Mouse (Mus musculus) lung, embryonic 16.5 days (tissue): Measurements from ENCODE around the gene Rftn1. TPM values are rescaled to one million over a fixed set of nuclear protein-coding genes. Genes with fewer than 3 reads are reported as not detected.

Experiments
- ATAC-seq: fragments of 200-750 bp; cut with Nextera tagmentation; 2 replicates; pipeline ENCODE4 v1.8.0; 2017; ENCODE audit warnings: low read depth, mild to moderate bottlenecking, moderate library complexity
- H3K27ac ChIP-seq: fragments of 300-500 bp; sonication (generic); 2 replicates; pipeline ENCODE4 v1.5.1; 2014; ENCODE audit warnings: mild to moderate bottlenecking, control low read depth, low read length
- H3K27me3 ChIP-seq: fragments of 300-500 bp; sonication (generic); 2 replicates; pipeline ENCODE4 v1.6.1; 2014; ENCODE audit warnings: low read depth, low read length, mixed read lengths; ENCODE audit not compliant: control insufficient read depth, insufficient read depth
- H3K36me3 ChIP-seq: fragments of 300-500 bp; sonication (generic); 2 replicates; pipeline ENCODE4 v1.6.1; 2014; ENCODE audit warnings: low read length; ENCODE audit not compliant: control insufficient read depth, insufficient read depth
- H3K4me1 ChIP-seq: fragments of 300-500 bp; sonication (generic); replicated peaks from 2 replicates; pipeline ENCODE4 v1.6.1; 2014; ENCODE audit warnings: low read length, mixed read lengths; ENCODE audit not compliant: control insufficient read depth, insufficient read depth
- H3K4me2 ChIP-seq: fragments of 300-500 bp; sonication (generic); 2 replicates; pipeline ENCODE4 v1.6.1; 2014; ENCODE audit warnings: low read depth, low read length, control low read depth
- H3K4me3 ChIP-seq: fragments of 300-500 bp; sonication (generic); 2 replicates; pipeline ENCODE4 v1.5.1; 2014; ENCODE audit warnings: mild to moderate bottlenecking, low read length, control low read depth
- H3K9ac ChIP-seq: fragments of 300-500 bp; sonication (generic); 2 replicates; pipeline ENCODE4 v1.6.1; 2014; ENCODE audit warnings: low read length, control low read depth
- H3K9me3 ChIP-seq: fragments of 300-500 bp; sonication (generic); 2 replicates; pipeline ENCODE4 v1.6.1; 2016; ENCODE audit warnings: low read length; ENCODE audit not compliant: control insufficient read depth
- WGBS: fragments of 180-500 bp; shearing (Covaris S2); extraction: QIAGEN DNeasy Blood & Tissue Kit; methylation state at CpG from one replicate; pipeline ENCODE4 v1.1.7; 2014; 5-methylcytosine and 5-hydroxymethylcytosine counted together
- polyA plus RNA-seq: library from polyadenylated mRNA; unstranded; fragments of >200 nt; fragmentation: Nextera tagmentation; extraction: Ambion mirVana; gene quantifications from 2 replicates; pipeline ENCODE4 v1.2.1, GENCODE M21; 2015

Rftn1 gene
- polyA plus RNA-seq, 1 experiment from 2014 or later = 18.2 TPM

- Histone ChIP-seq H3K27me3 (no peaks in the 10 kb centered on the region), H3K4me1 (no peaks in the 10 kb centered on the region), H3K4me2 (no peak overlapping the region), H3K4me3 (no peak overlapping the region), H3K9me3 (no peaks in the 10 kb centered on the region), H3K36me3 (no peaks in the 10 kb centered on the region), H3K9ac (no peak overlapping the region), H3K27ac (no peak overlapping the region)
- WGBS = 58% methylated on average over 2 of the region's 2 CpGs
- ATAC-seq = no peak
Observed at GRCm38 (mm10) chr17:50060220-50060619, 130.3 kb downstream of the Rftn1 start.

GRCm38 (mm10) chr17:50059417-50059816, 131.1 kb downstream of the Rftn1 start:
- no peak overlapping the region for H3K27ac ChIP-seq
- H3K27me3 ChIP-seq = no peaks in the 10 kb centered on the region
- H3K9ac ChIP-seq = no peak overlapping the region
- H3K4me2 ChIP-seq = no peak overlapping the region
- H3K36me3 ChIP-seq = no peaks in the 10 kb centered on the region
- H3K9me3 ChIP-seq = no peaks in the 10 kb centered on the region
- no peaks in the 10 kb centered on the region for H3K4me1 ChIP-seq
- no peak overlapping the region for H3K4me3 ChIP-seq
- no peak for ATAC-seq
- 87% methylated on average over 5 of the region's 5 CpGs for WGBS

- no peak for ATAC-seq
- WGBS = 80% methylated on average over 16 of the region's 16 CpGs
- no peak overlapping the region for H3K4me3 ChIP-seq
Observed at GRCm38 (mm10) chr17:50055154-50055756, 135.2 kb downstream of the Rftn1 start.

GRCm38 (mm10) chr17:50054586-50054985, 135.9 kb downstream of the Rftn1 start:
- no peaks in the 10 kb centered on the region for H3K36me3 ChIP-seq
- H3K27ac ChIP-seq = no peak overlapping the region
- no peaks in the 10 kb centered on the region for H3K4me1 ChIP-seq
- H3K9ac ChIP-seq = no peak overlapping the region
- no peak for ATAC-seq
- H3K4me3 ChIP-seq = no peak overlapping the region
- no peak overlapping the region for H3K4me2 ChIP-seq
- no peaks in the 10 kb centered on the region for H3K9me3 ChIP-seq
- 81% methylated on average over 7 of the region's 7 CpGs for WGBS
- no peaks in the 10 kb centered on the region for H3K27me3 ChIP-seq

More at GRCm38 (mm10) chr17:50055154-50055756, 135.2 kb downstream of the Rftn1 start:
- Histone ChIP-seq H3K4me1 (no peaks in the 10 kb centered on the region), H3K36me3 (no peaks in the 10 kb centered on the region), H3K27ac (no peak overlapping the region), H3K9ac (no peak overlapping the region), H3K4me2 (no peak overlapping the region), H3K9me3 (no peaks in the 10 kb centered on the region), H3K27me3 (no peaks in the 10 kb centered on the region)

DNA sequence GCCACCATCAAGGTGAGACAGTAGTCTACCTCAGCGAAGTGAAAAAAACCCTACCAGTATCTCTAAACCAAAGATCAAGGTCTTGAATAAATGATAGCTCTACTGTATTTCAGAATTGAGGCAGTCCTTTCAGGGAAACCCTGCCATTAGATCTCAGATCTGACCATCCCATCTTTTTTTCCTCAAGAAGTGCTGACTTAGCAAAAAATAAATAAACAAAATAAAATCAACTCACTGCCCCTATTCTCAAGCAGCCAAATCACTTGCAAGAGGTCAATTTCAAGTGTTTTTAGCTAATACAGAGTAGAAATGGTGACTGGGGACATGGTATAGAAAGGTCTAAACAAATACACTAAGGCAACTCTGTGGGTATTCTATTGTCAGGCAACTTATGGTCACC, 136.5 kb downstream of the Rftn1 start:
- 96% methylated on average over 1 of the region's 1 CpGs for WGBS

DNA sequence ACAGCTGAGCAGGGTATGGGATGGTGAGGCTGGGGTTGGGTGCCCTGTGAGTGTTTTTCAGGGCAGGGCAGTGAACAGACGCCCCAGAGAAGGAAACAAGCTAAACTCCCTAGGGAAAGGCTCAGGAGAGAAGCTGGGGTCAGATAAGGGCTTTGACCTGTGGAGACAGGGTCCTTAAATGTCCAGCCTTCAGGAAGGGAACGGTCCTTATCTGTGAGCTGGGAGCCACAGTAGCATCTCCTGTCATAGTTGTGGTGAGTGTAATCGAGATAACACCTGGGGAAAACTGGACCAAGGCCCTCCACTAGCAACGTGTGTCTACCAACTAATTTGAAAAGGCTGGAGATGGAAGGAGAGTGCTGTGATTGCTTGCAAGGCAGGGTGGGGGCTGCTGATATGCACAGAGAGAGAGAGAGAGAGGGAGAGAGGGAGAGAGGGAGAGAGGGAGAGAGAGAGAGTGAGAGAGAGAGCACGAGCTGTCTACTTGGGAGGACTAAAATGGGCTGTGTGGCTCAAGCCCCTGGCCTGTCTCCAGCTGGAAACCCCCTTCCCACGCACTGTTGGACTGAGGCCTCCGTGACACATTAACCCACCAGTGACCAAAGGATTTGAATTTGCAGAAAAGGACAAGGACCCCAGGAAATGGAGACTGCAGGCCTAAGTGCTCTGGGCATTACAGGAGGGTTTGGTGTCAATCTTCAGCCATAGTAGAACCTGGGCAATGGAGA, 137.6 kb downstream of the Rftn1 start:
- WGBS = 30% methylated on average over 7 of the region's 7 CpGs
- H3K4me2 ChIP-seq = no peak overlapping the region
- H3K9me3 ChIP-seq = no peaks in the 10 kb centered on the region
- ATAC-seq = no peak
- no peak overlapping the region for H3K27ac ChIP-seq
- H3K27me3 ChIP-seq = no peaks in the 10 kb centered on the region
- H3K36me3 ChIP-seq = no peaks in the 10 kb centered on the region
- no peak overlapping the region for H3K4me3 ChIP-seq
- no peaks in the 10 kb centered on the region for H3K4me1 ChIP-seq
- H3K9ac ChIP-seq = no peak overlapping the region

More for the DNA sequence above, 136.5 kb downstream of the Rftn1 start:
- H3K27ac ChIP-seq = no peak overlapping the region
- H3K4me2 ChIP-seq = no peak overlapping the region
- no peaks in the 10 kb centered on the region for H3K36me3 ChIP-seq
- no peaks in the 10 kb centered on the region for H3K27me3 ChIP-seq
- no peak overlapping the region for H3K4me3 ChIP-seq
- no peaks in the 10 kb centered on the region for H3K9me3 ChIP-seq
- no peak for ATAC-seq
- H3K9ac ChIP-seq = no peak overlapping the region
- no peaks in the 10 kb centered on the region for H3K4me1 ChIP-seq

GRCm38 (mm10) chr17:50050456-50050855, 140.0 kb downstream of the Rftn1 start:
- no peak for ATAC-seq
- no peak overlapping the region for H3K4me2 ChIP-seq
- 81% methylated on average over 9 of the region's 9 CpGs for WGBS
- no peak overlapping the region for H3K27ac ChIP-seq
- no peak overlapping the region for H3K9ac ChIP-seq
- H3K36me3 ChIP-seq = no peaks in the 10 kb centered on the region
- no peaks in the 10 kb centered on the region for H3K9me3 ChIP-seq
- no peaks in the 10 kb centered on the region for H3K4me1 ChIP-seq
- H3K27me3 ChIP-seq = no peaks in the 10 kb centered on the region
- H3K4me3 ChIP-seq = no peak overlapping the region

DNA sequence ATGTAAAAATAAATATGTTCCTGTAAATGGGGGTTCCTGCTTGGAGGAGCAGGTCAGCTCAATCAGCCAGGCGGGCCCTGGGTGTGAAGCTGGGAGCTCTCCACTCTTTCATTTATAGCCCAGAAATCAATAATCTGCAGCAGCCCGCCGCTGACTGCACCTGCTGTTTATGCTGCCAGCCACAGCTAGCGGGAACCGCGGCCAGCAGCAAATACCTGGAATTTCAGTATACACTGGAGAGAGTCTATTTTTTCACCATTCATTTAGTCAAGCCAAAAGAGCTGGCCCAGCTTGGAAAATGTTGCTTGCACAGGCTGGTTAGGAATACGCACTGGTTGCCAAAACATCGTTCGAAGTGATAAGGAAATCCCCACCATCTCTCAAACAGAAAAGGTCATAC, 142.3 kb downstream of the Rftn1 start:
- WGBS = 41% methylated on average over 9 of the region's 9 CpGs
- ATAC-seq = no peak
- no peak overlapping the region for H3K4me2 ChIP-seq
- H3K9me3 ChIP-seq = no peaks in the 10 kb centered on the region
- H3K27me3 ChIP-seq = no peaks in the 10 kb centered on the region
- H3K36me3 ChIP-seq = no peaks in the 10 kb centered on the region
- no peak overlapping the region for H3K27ac ChIP-seq
- no peak overlapping the region for H3K9ac ChIP-seq
- H3K4me3 ChIP-seq = no peak overlapping the region
- no peaks in the 10 kb centered on the region for H3K4me1 ChIP-seq

- Histone ChIP-seq H3K4me1 (no peaks in the 10 kb centered on the region), H3K27ac (no peak overlapping the region), H3K4me3 (no peak overlapping the region), H3K27me3 (no peaks in the 10 kb centered on the region), H3K4me2 (no peak overlapping the region), H3K9me3 (no peaks in the 10 kb centered on the region), H3K36me3 (no peaks in the 10 kb centered on the region), H3K9ac (no peak overlapping the region)
- no peak for ATAC-seq
- 89% methylated on average over 12 of the region's 12 CpGs for WGBS
Observed at GRCm38 (mm10) chr17:50047182-50047581, 143.3 kb downstream of the Rftn1 start.
